Mouse (Mus musculus): Measurements from ENCODE around the gene 2300002M23Rik. TPM values are rescaled to one million over a fixed set of nuclear protein-coding genes. Genes with fewer than 3 reads are reported as not detected.
A peak's percentile ranks its signal among the peaks of the same experiment; 100 is the strongest.

2300002M23Rik gene
- not detected in 2 replicates for polyA plus RNA-seq (2016; fragmentation: Nextera tagmentation; extraction: Ambion mirVana)

DNA sequence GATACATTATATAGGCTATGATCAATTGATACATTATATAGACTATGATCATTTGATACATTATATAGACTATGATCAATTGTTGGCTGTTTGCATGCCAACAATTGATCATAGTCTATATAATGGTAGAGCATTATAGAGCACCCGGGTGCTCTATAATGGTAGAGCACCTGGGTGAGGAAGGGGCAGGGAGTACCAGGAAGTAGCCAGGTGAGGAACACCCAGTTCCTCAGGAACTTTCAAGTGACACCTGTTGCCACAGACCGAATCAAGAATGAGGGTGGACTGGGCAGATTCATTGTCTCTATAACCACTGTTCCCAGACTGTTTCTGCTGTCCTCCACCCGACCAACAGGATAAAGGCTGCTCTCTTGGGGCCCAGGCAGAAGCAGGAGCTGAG, at the start of gene 2300002M23Rik:
TSS of gene 2300002M23Rik (plus strand) at position 301 of the 400 bp plus-strand sequence.
- no peaks in the 10 kb centered on the region for H3K36me3 ChIP-seq
- ATAC-seq = no peak
- no peak within 1 kb of the TSS for H3K4me2 ChIP-seq
- 0 out of 2 replicates have a peak, but pooled peaks cover 3% of the 10 kb centered on the region for H3K9me3 ChIP-seq (replicated peaks)
- no peaks in the 10 kb centered on the region for H3K4me1 ChIP-seq
- WGBS (ENCODE audit: insufficient replicate concordance) = 32% methylated on average over 3 of the region's 3 CpGs
- no peak within 1 kb of the TSS for H3K27ac ChIP-seq
- peaks cover 47% of the 10 kb centered on the region for H3K27me3 ChIP-seq (replicated peaks)
- H3K4me3 ChIP-seq = no peak within 1 kb of the TSS
- no peak within 1 kb of the TSS for H3K9ac ChIP-seq

DNA sequence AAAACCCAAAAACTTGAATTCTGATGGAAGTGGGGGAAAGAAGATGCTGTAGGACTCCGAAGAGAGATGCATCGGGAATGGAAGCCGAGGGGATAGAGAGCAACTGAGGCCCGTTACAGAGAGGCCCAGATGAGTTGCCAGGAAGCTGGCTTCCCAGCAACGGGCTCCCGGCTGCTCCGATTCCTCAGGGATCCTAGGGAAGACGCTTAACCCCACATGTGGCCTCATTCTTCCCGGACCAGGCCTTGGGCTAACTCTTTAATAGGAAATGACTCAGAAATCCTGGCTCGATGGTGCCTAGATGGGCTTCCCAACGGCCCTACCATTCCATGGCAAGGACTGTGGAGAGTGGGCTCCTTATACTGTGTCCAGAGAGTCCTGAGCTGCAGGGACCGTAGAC, 49.7 kb upstream of the 2300002M23Rik start:
- peaks cover 50% of the 10 kb centered on the region for H3K36me3 ChIP-seq
- no peaks in the 10 kb centered on the region for H3K9me3 ChIP-seq (replicated peaks)
- peak overlapping the region; percentile 81 for H3K27ac ChIP-seq
- H3K9ac ChIP-seq = peak overlapping the region; percentile 78
- H3K4me1 ChIP-seq = peaks cover 37% of the 10 kb centered on the region
- no peak for ATAC-seq
- peak overlapping the region; percentile 73 for H3K4me3 ChIP-seq
- no peaks in the 10 kb centered on the region for H3K27me3 ChIP-seq (replicated peaks)
- 16% methylated on average over 12 of the region's 12 CpGs for WGBS (ENCODE audit: insufficient replicate concordance)
- peak overlapping the region; percentile 90 for H3K4me2 ChIP-seq

DNA sequence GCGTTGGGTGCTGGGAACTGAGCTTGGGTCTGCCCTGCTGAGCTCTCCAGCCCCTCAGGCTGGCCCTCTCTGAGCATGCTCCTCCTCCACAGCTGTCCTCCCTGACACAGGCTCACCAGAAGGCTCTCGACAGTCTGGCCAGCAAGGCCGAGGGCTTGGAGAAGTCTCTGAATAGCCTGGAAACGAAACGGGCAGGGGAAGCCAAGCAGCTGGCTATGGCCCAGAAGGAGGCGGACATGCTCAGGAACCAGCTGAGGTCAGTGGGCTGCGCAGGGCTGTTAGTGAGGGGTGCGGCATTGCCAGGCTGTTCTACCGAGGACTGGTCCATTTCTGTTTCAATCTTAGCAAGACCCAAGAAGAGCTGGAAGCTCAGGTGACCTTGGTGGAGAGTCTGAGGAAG, 42.9 kb upstream of the 2300002M23Rik start:
- H3K4me1 ChIP-seq = no peaks in the 10 kb centered on the region
- H3K4me3 ChIP-seq = no peak overlapping the region
- no peaks in the 10 kb centered on the region for H3K27me3 ChIP-seq (replicated peaks)
- no peak for ATAC-seq
- 80% methylated on average over 9 of the region's 9 CpGs for WGBS (ENCODE audit: insufficient replicate concordance)
- H3K9ac ChIP-seq = no peak overlapping the region
- H3K9me3 ChIP-seq (replicated peaks) = no peaks in the 10 kb centered on the region
- H3K36me3 ChIP-seq = peaks cover 84% of the 10 kb centered on the region
- no peak overlapping the region for H3K4me2 ChIP-seq
- H3K27ac ChIP-seq = no peak overlapping the region

DNA sequence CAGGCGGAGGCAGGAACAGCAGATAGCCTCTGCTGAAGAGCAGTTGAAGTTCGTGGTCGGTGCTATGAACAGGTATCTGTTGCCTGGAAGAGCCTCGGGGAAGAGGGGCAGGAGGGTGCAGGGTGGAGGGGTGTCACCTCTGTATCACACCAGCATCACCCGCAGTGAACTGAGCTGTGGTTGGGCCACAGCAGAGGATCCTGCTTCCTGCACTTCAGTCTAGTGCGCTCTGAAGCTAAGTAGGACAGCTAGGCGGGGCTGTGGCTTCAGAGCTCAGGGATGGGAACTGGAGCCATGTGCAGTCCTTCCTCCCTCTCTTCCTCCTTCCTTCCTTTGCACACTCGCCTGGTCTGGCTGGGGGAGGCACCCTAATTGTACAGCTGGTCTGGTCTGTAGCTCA, 40.6 kb upstream of the 2300002M23Rik start:
- Histone ChIP-seq H3K27me3 (replicated peaks) (no peaks in the 10 kb centered on the region), H3K4me1 (no peaks in the 10 kb centered on the region), H3K4me2 (no peak overlapping the region), H3K9me3 (replicated peaks) (no peaks in the 10 kb centered on the region), H3K9ac (no peak overlapping the region), H3K27ac (no peak overlapping the region), H3K4me3 (no peak overlapping the region), H3K36me3 (peaks cover 84% of the 10 kb centered on the region)
- 40% methylated on average over 8 of the region's 8 CpGs for WGBS (ENCODE audit: insufficient replicate concordance)
- ATAC-seq = no peak

DNA sequence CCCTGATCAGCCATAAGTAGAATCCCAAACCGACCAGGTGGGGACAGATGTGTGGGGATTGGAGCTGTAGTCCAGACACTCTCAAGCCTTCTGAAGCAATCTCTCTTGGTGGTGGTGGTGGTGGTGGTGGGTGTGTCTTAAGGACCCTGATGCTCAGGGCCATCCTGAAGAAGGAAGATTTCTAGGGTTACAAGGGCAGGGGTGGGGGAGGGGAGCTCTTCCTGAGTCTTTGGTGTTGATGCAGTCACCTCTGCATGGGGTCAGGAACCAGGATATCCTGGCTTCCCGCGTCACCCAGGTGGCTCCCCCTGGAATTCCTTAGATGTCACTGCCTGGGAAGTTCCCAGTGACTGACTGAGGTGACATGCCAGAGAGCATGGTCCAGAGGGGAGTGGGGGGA, 34.9 kb upstream of the 2300002M23Rik start:
- H3K36me3 ChIP-seq = peaks cover 34% of the 10 kb centered on the region
- WGBS (ENCODE audit: insufficient replicate concordance) = 5% methylated on average over 3 of the region's 3 CpGs
- H3K27ac ChIP-seq = no peak overlapping the region
- ATAC-seq = no peak
- no peak overlapping the region for H3K9ac ChIP-seq
- H3K4me3 ChIP-seq = no peak overlapping the region
- H3K4me2 ChIP-seq = no peak overlapping the region
- H3K9me3 ChIP-seq (replicated peaks) = no peaks in the 10 kb centered on the region
- no peaks in the 10 kb centered on the region for H3K4me1 ChIP-seq
- H3K27me3 ChIP-seq (replicated peaks) = peaks cover 14% of the 10 kb centered on the region

DNA sequence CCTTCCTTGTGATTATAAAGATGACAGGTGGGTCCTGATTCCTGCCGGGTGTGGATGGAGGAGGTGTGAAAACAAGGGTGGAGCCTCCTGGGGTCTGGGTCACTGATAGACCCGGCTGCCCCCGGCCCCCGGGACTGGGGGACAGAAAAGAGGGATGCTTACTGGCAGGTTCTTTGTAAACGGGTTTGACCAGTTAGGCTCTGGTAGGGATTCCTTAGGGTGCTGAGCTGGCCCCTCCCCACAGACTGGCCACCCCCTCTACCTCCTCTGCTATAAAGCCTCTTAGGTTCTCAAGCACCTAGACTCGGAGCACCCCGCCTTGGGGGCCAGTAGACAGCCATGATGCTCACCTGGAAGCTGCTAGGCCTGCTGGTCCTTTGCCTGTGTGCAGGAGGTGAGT, 34.3 kb upstream of the 2300002M23Rik start, which contains the start of gene Psors1c2:
TSS of gene Psors1c2 (plus strand) at position 301 of the 400 bp plus-strand sequence.
- Histone ChIP-seq H3K27ac (no peak within 1 kb of the TSS), H3K9me3 (replicated peaks) (no peaks in the 10 kb centered on the region), H3K4me3 (no peak within 1 kb of the TSS), H3K36me3 (peaks cover 29% of the 10 kb centered on the region), H3K4me2 (no peak within 1 kb of the TSS), H3K4me1 (no peaks in the 10 kb centered on the region), H3K9ac (no peak within 1 kb of the TSS), H3K27me3 (replicated peaks) (peaks cover 14% of the 10 kb centered on the region)
- 16% methylated on average over 7 of the region's 7 CpGs for WGBS (ENCODE audit: insufficient replicate concordance)
- ATAC-seq = no peak

DNA sequence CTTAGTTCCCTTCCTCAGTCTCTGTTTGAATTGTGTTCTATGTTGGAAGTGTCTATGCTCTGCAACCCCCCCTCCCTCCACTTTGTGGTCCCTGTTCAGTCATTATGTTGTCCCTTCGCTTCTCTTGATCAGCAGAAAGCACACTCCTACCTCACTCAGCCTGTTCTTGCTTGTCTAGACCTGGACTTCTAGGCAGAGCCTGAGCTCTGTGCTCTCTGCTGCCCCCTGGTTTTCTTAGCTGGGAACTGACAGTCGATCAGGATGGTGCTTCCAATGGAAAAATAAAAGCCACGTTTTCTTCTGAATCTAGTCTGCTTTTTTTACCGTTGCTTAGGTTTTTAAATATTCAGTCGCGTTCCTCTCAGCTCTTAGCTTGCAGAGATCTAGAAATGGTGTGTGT, 32.9 kb upstream of the 2300002M23Rik start:
- ATAC-seq = no peak

DNA sequence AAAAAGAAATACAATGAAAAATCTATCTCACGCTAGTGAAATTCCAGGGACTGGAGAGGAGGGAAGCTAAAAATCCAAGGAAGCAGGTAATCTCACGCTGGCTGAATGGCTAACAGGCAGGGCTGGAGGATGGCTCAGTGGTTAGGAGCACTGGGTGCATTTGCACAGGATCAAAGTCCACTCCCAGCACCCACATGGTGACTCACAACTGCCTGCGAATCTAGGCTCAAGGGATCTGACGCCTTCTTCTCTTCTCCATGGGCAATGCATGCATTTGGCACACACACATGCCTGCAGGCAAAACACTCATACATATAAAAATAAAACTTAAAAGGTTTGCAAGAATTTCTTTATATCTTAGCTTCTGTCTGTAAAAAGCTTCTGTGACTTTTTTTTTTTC, 29.8 kb upstream of the 2300002M23Rik start:
- no peak for ATAC-seq
- no peak overlapping the region for H3K9ac ChIP-seq
- H3K36me3 ChIP-seq = no peaks in the 10 kb centered on the region
- 60% methylated on average over 4 of the region's 4 CpGs for WGBS (ENCODE audit: insufficient replicate concordance)
- H3K27ac ChIP-seq = no peak overlapping the region
- no peaks in the 10 kb centered on the region for H3K9me3 ChIP-seq (replicated peaks)
- H3K4me3 ChIP-seq = no peak overlapping the region
- no peak overlapping the region for H3K4me2 ChIP-seq
- peaks cover 14% of the 10 kb centered on the region for H3K27me3 ChIP-seq (replicated peaks)
- H3K4me1 ChIP-seq = no peaks in the 10 kb centered on the region

More for the DNA sequence above, 32.9 kb upstream of the 2300002M23Rik start:
- Histone ChIP-seq H3K27me3 (replicated peaks) (peaks cover 14% of the 10 kb centered on the region), H3K36me3 (peaks cover 14% of the 10 kb centered on the region), H3K9me3 (replicated peaks) (no peaks in the 10 kb centered on the region), H3K4me3 (no peak overlapping the region), H3K4me1 (no peaks in the 10 kb centered on the region), H3K27ac (no peak overlapping the region), H3K9ac (no peak overlapping the region), H3K4me2 (no peak overlapping the region)
- 7% methylated on average over 6 of the region's 6 CpGs for WGBS (ENCODE audit: insufficient replicate concordance)

DNA sequence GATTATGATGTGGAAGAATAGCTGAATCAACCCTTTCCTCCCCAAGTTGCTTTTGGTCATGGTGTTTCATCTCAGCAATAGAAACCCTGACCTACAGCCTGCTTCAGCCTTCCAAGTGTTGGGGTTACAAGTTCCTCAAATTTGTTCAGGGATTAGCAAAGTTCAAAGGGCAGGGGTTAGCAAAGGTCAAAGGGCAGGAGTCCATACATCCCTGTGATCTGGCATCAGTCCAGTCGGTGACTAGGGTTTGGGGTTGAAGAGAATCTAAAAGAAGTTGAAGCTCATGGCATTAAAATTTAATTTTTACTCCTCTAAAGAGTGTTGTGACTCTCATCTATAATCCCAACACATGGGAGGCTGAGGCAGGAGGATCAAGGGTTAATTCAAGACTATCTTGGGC, 28.8 kb upstream of the 2300002M23Rik start:
- 59% methylated on average over 1 of the region's 1 CpGs for WGBS (ENCODE audit: insufficient replicate concordance)
- ATAC-seq = no peak

DNA sequence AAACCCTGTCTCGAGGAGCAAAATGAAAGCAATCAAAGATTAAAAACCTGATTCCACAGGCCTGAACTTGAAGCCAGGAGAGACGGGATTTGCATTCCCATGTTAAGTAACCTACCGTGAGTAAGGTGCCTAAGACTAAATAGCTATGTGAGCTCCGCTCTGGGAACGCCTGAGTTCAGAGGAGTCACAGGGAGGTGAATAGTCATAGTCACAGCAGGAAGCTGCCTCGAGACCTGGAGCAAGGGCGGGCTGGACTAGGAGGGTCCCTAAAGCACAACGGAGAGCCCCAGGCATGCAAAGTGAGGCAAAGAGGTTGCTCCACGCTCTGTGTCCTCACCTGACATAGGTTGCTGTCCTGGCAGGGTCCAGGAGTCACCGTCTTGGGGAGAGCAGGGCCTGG, 27.7 kb upstream of the 2300002M23Rik start:
- WGBS (ENCODE audit: insufficient replicate concordance) = 47% methylated on average over 10 of the region's 10 CpGs
- Histone ChIP-seq H3K27me3 (replicated peaks) (no peaks in the 10 kb centered on the region; the same call in 1 of the 2 replicates), H3K9me3 (replicated peaks) (no peaks in the 10 kb centered on the region), H3K4me2 (no peak overlapping the region), H3K4me3 (no peak overlapping the region), H3K9ac (no peak overlapping the region), H3K4me1 (no peaks in the 10 kb centered on the region), H3K27ac (no peak overlapping the region), H3K36me3 (no peaks in the 10 kb centered on the region)
- no peak for ATAC-seq

More for the DNA sequence above, 28.8 kb upstream of the 2300002M23Rik start:
- no peak overlapping the region for H3K9ac ChIP-seq
- no peaks in the 10 kb centered on the region for H3K9me3 ChIP-seq (replicated peaks)
- H3K27ac ChIP-seq = no peak overlapping the region
- no peaks in the 10 kb centered on the region for H3K36me3 ChIP-seq
- H3K4me3 ChIP-seq = no peak overlapping the region
- H3K27me3 ChIP-seq (replicated peaks) = peaks cover 7% of the 10 kb centered on the region
- no peak overlapping the region for H3K4me2 ChIP-seq
- no peaks in the 10 kb centered on the region for H3K4me1 ChIP-seq

DNA sequence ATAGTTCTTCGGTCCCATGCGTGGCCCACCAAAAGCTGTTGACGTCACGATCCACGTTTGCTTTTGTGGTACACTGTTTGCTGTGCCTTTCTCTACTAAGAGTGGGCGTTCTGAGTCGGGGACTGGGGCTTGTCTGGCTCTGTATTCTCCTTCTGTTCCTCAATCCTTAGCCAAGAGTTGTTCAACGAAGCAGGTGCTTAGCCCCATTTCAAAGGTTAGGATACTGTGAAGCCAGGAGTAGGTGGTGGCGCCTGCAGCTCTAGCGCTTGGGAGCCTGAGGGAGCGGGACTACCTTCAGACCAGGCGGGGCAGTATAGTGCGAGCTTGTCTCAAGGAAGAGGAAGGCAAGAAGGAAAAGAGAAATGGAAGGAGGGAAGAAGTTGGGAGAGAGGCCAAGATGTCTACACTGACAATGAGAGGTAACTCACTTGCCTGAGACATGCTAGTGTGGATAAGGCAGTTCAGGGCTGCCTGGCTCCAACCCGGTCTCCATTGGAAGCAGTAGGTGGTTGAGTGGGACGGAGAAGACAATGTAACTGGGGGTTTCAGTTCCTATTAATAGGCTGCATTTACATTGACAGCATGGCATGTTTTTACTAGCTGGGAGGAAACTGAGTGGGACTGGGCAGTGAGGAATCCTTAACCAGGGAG, 24.4 kb upstream of the 2300002M23Rik start:
- Histone ChIP-seq H3K4me2 (no peak overlapping the region), H3K4me3 (no peak overlapping the region), H3K27ac (no peak overlapping the region), H3K9me3 (replicated peaks) (no peaks in the 10 kb centered on the region), H3K4me1 (no peaks in the 10 kb centered on the region), H3K9ac (no peak overlapping the region), H3K27me3 (replicated peaks) (no peaks in the 10 kb centered on the region; the same call in 1 of the 2 replicates), H3K36me3 (no peaks in the 10 kb centered on the region)
- 65% methylated on average over 15 of the region's 15 CpGs for WGBS (ENCODE audit: insufficient replicate concordance)
- ATAC-seq = no peak

DNA sequence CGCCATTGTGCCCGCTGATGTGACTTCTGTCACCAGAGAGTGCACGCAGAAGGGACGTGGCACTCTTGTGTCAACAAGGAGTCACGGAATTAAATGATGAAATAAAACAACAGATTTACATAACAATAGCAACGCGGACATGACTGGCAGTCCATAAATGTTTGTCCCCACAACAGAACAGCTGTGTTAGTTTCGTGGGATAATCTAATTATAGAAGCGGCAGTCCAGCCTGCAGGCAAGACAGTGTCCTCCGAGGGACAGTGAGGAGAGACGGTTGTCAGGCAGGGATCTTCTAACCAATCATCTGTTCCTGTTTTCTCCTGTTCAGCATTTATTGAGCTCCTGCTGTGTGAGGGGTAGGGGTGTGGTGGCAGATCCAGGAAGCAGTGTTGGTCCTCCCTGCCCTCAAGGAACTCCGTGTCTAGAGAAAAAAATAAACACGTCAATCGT, 23.8 kb upstream of the 2300002M23Rik start:
- Histone ChIP-seq H3K27ac (no peak overlapping the region), H3K9ac (no peak overlapping the region), H3K27me3 (replicated peaks) (peaks cover 4% of the 10 kb centered on the region; the same call in 1 of the 2 replicates), H3K4me3 (no peak overlapping the region), H3K4me1 (no peaks in the 10 kb centered on the region), H3K36me3 (no peaks in the 10 kb centered on the region), H3K4me2 (no peak overlapping the region), H3K9me3 (replicated peaks) (no peaks in the 10 kb centered on the region)
- 53% methylated on average over 14 of the region's 14 CpGs for WGBS (ENCODE audit: insufficient replicate concordance)
- ATAC-seq = no peak

All from liver, embryonic 12.5 days (tissue).